Mouse (Mus musculus) bone marrow macrophage, adult 2 months (primary cell): Measurements from ENCODE around the gene Olfr959.

Source experiments
- CTCF ChIP-seq: IDR thresholded peaks from 2 replicates; pipeline ENCODE4 v1.5.1; 2012; ENCODE audit warnings: low read depth, mild to moderate bottlenecking, low read length, moderate library complexity
- POLR2A ChIP-seq: IDR thresholded peaks from 2 replicates; pipeline ENCODE4 v1.6.1; 2012; ENCODE audit warnings: mild to moderate bottlenecking, low read depth, low read length, borderline replicate concordance

DNA sequence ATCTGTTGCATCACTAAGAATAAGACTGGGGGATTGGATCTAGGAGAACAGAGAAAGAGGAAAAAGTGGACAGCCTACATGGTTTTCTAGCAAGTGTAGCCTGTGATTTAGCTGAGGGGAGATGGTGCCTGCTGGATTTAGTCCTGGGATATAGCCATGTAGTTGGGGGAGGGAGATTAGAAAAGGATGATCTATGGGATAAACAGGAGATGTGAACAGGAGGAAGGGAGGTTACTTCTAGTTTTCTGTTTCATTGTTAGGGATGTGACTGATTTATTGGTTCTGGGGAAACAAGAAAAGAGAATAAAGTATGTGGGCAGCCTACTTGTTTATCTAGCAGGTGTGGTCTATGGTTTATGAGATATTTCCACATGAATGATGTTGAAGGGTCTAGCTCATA lies 33.1 kb upstream of the Olfr959 start:
- no peak for TF ChIP-seq CTCF
- TF ChIP-seq POLR2A = no peak
